Mouse (Mus musculus) heart, embryonic 13.5 days (tissue): ENCODE measurements around the gene D10Wsu102e. TPM values are rescaled to one million over a fixed set of nuclear protein-coding genes. Genes with fewer than 3 reads are reported as not detected.
A peak's percentile ranks its signal among the peaks of the same experiment; 100 is the strongest.

Experiments used
- ATAC-seq: fragments of 200-750 bp; cut with Nextera tagmentation; 2 replicates; pipeline ENCODE4 v1.8.0; 2017; ENCODE audit warnings: moderate TSS enrichment; ENCODE audit not compliant: insufficient number of reproducible peaks, low FRiP score, low TSS enrichment; ENCODE audit errors: extremely low read depth
- H3K27ac ChIP-seq: fragments of 300-500 bp; sonication (generic); replicated peaks from 2 replicates; pipeline ENCODE4 v1.5.1; 2015; ENCODE audit warnings: moderate library complexity, mild to moderate bottlenecking, inconsistent platforms
- H3K27me3 ChIP-seq: fragments of 300-500 bp; sonication (generic); replicated peaks from 2 replicates; pipeline ENCODE4 v1.6.1; 2015; ENCODE audit warnings: mild to moderate bottlenecking, inconsistent platforms
- H3K36me3 ChIP-seq: fragments of 300-500 bp; sonication (generic); 2 replicates; pipeline ENCODE4 v1.6.1; 2015; ENCODE audit warnings: mild to moderate bottlenecking, inconsistent platforms
- H3K4me1 ChIP-seq: fragments of 300-500 bp; sonication (generic); 2 replicates; pipeline ENCODE4 v1.6.1; 2015; ENCODE audit warnings: inconsistent platforms
- H3K4me2 ChIP-seq: fragments of 300-500 bp; sonication (generic); 2 replicates; pipeline ENCODE4 v1.6.1; 2015; ENCODE audit warnings: inconsistent platforms, mild to moderate bottlenecking, moderate library complexity
- H3K4me3 ChIP-seq: fragments of 300-500 bp; sonication (generic); 2 replicates; pipeline ENCODE4 v1.5.1; 2015; ENCODE audit warnings: moderate library complexity, mild to moderate bottlenecking, inconsistent platforms
- H3K9ac ChIP-seq: fragments of 300-500 bp; sonication (generic); 2 replicates; pipeline ENCODE4 v1.6.1; 2015; ENCODE audit warnings: inconsistent platforms, mild to moderate bottlenecking, moderate library complexity
- H3K9me3 ChIP-seq: fragments of 300-500 bp; sonication (generic); 2 replicates; pipeline ENCODE4 v1.6.1; 2016; ENCODE audit warnings: inconsistent platforms
- WGBS: fragments of 180-500 bp; shearing (Covaris S2); methylation state at CpG from one replicate; pipeline ENCODE4 v1.1.7; 2015; ENCODE audit warnings: mixed read lengths; 5-methylcytosine and 5-hydroxymethylcytosine counted together
- polyA plus RNA-seq: library from polyadenylated mRNA; unstranded; fragments of >200 nt; fragmentation: Nextera tagmentation; extraction: Ambion mirVana; gene quantifications from 2 replicates; pipeline ENCODE4 v1.2.1, GENCODE M21; 2015

D10Wsu102e gene
- polyA plus RNA-seq, result 0.39 and 0.40 TPM in 2 replicates

DNA sequence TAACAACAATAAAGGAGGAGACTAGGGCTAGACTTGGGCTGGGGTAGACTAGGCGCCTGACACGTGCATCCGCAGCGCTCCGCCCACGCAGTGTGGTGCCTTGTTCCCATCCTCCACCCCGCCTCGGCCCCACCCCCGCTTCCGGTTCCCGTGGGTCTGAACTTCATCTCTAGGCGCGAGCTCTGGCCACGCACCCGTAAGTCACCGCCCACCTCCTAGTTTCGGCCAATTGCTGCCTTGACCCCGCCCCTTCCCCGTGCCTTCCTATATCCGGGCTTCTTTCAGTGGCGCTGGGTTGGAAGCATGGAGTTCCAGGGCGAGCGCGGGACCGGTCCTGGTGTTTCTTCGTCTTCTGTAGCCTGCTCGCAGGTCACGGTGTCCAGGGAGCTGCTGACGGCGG lies at the start of gene D10Wsu102e:
Gene D10Wsu102e (plus strand): TSS at position 266 of the 400 bp plus-strand sequence.
- Histone ChIP-seq H3K9ac (peak within 1 kb of the TSS; percentile 94), H3K4me3 (peak within 1 kb of the TSS; percentile 93), H3K27ac (peak within 1 kb of the TSS; percentile 58), H3K27me3 (no peaks in the 10 kb centered on the region), H3K4me1 (peaks cover 34% of the 10 kb centered on the region), H3K4me2 (peak within 1 kb of the TSS; percentile 89), H3K9me3 (no peaks in the 10 kb centered on the region), H3K36me3 (peaks cover 26% of the 10 kb centered on the region)
- WGBS, result under 1% methylated on average over 30 of the region's 30 CpGs
- ATAC-seq, result peak; percentile 93

DNA sequence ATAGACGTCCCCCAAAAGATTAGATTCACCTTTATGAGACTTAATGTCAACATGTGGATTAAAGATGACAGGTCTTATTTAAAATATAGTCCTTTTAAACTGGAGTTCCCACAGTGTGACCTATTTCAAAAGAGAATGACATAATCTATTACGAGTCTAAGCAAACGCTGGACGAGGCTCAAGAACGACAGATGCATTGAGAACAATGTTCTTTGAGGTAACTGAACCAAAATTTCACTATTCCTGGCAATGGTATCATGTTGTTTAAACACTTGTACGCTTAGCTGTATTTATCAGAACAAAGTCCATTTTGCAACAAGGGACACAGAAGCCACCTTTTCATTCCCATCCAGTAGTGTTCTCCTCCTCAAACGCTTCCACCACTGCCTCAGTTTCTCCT lies 49.7 kb upstream of the D10Wsu102e start:
- Histone ChIP-seq H3K27ac (no peak overlapping the region), H3K4me2 (no peak overlapping the region), H3K4me3 (no peak overlapping the region), H3K9me3 (peaks cover 5% of the 10 kb centered on the region; the same call in 1 of the 2 replicates), H3K4me1 (no peaks in the 10 kb centered on the region), H3K36me3 (no peaks in the 10 kb centered on the region), H3K27me3 (no peaks in the 10 kb centered on the region), H3K9ac (no peak overlapping the region)
- 81% methylated on average over 7 of the region's 7 CpGs for WGBS
- ATAC-seq, result no peak

DNA sequence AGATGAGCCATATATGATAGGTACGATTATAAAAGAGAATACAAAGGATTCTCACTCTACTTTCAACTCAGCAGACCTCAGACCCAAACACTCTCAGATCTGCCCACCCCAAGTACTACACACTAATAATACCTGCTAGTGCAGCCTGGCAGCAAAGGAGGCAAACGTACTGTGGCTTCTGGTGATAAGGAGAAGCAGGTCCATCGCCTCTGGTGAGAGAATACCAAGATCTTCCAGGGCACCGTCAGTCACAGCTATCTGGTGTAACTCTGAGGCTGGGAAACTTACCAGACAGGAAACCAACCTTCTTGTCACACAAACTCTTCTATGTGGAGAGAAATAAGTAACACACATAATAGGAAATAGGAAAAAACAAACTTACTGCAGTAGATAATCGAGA lies 47.0 kb upstream of the D10Wsu102e start:
- 48% methylated on average over 5 of the region's 5 CpGs for WGBS
- H3K36me3 ChIP-seq, result no peaks in the 10 kb centered on the region
- H3K27ac ChIP-seq, result no peak overlapping the region
- H3K4me1 ChIP-seq, result no peaks in the 10 kb centered on the region
- H3K9ac ChIP-seq, result no peak overlapping the region
- H3K9me3 ChIP-seq, result peaks cover 5% of the 10 kb centered on the region; the same call in 1 of the 2 replicates
- H3K4me2 ChIP-seq, result no peak overlapping the region
- no peak for ATAC-seq
- no peak overlapping the region for H3K4me3 ChIP-seq
- H3K27me3 ChIP-seq, result no peaks in the 10 kb centered on the region

DNA sequence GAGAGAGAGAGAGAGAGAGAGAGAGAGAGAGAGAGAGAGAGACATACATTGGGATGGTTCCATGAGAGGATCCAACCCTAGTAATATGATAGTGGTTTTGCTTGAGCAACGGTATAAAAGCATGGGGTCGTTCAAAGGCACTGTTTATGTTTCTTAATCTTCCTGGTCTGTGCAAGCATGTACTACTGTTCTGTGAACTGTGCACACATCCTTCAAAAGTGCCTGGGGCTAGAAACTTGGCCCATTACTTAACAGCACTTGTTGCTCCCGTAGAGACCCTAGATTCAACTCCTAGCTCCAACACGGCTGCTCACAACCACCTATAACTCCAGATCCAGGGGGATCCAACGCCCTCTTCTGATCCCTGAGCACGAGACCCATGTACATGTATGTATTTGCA lies 39.6 kb upstream of the D10Wsu102e start:
- Histone ChIP-seq H3K4me2 (no peak overlapping the region), H3K9ac (no peak overlapping the region), H3K27ac (no peak overlapping the region), H3K4me1 (0 out of 2 replicates have a peak, but pooled peaks cover 3% of the 10 kb centered on the region), H3K36me3 (no peaks in the 10 kb centered on the region), H3K27me3 (no peaks in the 10 kb centered on the region), H3K4me3 (no peak overlapping the region), H3K9me3 (no peaks in the 10 kb centered on the region)
- no peak for ATAC-seq
- 75% methylated on average over 6 of the region's 6 CpGs for WGBS

DNA sequence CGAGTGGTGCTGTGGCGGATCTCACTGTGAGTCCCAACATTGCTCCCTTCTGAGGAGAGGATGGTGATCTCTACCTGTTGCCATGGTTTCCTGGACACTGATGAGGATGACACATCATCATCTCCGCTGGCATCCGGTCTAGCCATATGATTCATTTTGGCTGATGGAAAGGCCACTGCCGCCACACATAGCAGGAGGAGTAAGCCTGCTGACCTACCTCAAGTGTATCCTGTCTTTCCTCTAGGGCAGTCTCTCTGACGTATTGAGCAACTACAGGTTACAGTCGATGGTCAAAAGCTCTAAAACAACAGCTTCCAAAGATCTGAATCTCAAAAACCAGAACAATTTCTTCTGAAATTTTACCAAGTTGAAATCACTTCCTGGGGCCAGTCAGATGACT lies 39.2 kb upstream of the D10Wsu102e start:
- Histone ChIP-seq H3K27me3 (no peaks in the 10 kb centered on the region), H3K9me3 (no peaks in the 10 kb centered on the region), H3K9ac (no peak overlapping the region), H3K4me1 (0 out of 2 replicates have a peak, but pooled peaks cover 3% of the 10 kb centered on the region), H3K4me2 (no peak overlapping the region), H3K27ac (no peak overlapping the region), H3K36me3 (no peaks in the 10 kb centered on the region), H3K4me3 (no peak overlapping the region)
- ATAC-seq, result no peak
- 87% methylated on average over 7 of the region's 7 CpGs for WGBS

DNA sequence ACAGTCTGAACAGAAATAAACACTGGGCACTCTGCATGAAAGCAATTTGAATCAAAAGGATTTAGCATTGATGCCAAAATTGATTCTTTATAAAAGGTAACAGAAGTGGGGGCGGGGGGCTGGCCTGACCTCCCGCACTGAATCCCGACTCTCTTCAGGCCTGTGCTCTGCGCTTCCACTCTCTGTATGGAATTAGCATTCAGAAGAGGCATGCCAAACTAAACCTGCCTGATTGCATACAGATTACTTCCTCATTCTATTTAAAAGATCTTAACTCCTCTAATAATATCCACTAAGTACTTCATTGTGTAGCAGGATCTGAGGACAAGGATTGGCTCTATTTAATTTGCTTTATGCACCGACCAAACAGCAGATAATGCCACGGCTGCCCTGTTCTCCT lies 38.5 kb upstream of the D10Wsu102e start:
- no peak overlapping the region for H3K27ac ChIP-seq
- no peak overlapping the region for H3K4me2 ChIP-seq
- no peak overlapping the region for H3K9ac ChIP-seq
- 0 out of 2 replicates have a peak, but pooled peaks cover 3% of the 10 kb centered on the region for H3K4me1 ChIP-seq
- H3K9me3 ChIP-seq, result no peaks in the 10 kb centered on the region
- no peaks in the 10 kb centered on the region for H3K27me3 ChIP-seq
- no peak overlapping the region for H3K4me3 ChIP-seq
- ATAC-seq, result no peak
- no peaks in the 10 kb centered on the region for H3K36me3 ChIP-seq
- 77% methylated on average over 6 of the region's 6 CpGs for WGBS

DNA sequence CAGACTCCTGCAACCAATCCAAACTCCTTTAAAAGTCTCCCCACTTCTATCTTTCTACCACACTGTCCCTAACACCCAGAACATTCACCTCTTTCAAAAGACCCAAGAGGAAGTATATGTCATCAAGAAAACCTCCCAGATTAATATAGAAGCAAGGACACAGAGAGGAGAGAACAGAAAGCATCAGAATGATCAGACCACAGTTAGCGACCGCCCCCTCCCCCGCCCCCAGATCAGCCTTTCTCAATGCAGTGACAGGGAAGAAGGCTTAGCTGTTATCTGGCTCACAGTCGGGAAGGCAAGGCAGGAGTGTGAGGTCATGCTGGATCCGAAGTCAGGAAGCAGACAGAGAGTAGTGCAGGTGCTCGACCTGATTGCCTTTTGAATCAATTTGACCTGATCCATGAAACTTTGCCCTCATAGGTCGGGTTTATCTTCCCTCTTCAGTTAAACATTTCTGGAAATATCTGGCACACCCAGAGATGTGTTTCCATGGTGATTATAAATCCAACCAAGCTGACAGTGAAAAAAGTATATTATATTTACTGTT lies 37.4 kb upstream of the D10Wsu102e start:
- 0 out of 2 replicates have a peak, but pooled peaks cover 3% of the 10 kb centered on the region for H3K4me1 ChIP-seq
- no peak for ATAC-seq
- 21% methylated on average over 7 of the region's 7 CpGs for WGBS
- H3K27me3 ChIP-seq, result no peaks in the 10 kb centered on the region
- no peak overlapping the region for H3K4me3 ChIP-seq
- no peak overlapping the region for H3K9ac ChIP-seq
- H3K4me2 ChIP-seq, result no peak overlapping the region
- no peak overlapping the region for H3K27ac ChIP-seq
- H3K36me3 ChIP-seq, result no peaks in the 10 kb centered on the region
- H3K9me3 ChIP-seq, result no peaks in the 10 kb centered on the region

DNA sequence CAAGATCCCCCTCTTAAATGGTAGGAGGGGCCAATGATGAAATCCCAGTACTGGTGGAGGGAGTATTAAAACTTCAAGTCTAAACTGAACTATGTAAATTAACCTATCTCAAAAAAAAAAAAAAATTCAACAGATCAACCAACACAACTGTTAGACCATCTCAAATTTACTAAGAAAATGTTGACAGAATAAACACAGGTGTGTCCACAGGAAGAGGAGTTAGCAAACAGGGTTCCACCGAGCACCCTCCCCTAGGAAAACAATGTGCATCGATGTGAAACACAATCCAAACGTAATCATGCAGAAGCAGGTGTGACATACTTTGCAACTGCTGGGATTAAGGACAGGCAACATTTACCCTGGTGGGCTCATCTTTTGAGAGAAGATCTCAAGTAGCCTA lies 35.1 kb upstream of the D10Wsu102e start:
- 80% methylated on average over 3 of the region's 3 CpGs for WGBS
- H3K9me3 ChIP-seq, result no peaks in the 10 kb centered on the region
- no peaks in the 10 kb centered on the region for H3K36me3 ChIP-seq
- no peak for ATAC-seq
- H3K9ac ChIP-seq, result no peak overlapping the region
- no peak overlapping the region for H3K27ac ChIP-seq
- H3K4me1 ChIP-seq, result 0 out of 2 replicates have a peak, but pooled peaks cover 3% of the 10 kb centered on the region
- H3K27me3 ChIP-seq, result no peaks in the 10 kb centered on the region
- H3K4me2 ChIP-seq, result no peak overlapping the region
- H3K4me3 ChIP-seq, result no peak overlapping the region

DNA sequence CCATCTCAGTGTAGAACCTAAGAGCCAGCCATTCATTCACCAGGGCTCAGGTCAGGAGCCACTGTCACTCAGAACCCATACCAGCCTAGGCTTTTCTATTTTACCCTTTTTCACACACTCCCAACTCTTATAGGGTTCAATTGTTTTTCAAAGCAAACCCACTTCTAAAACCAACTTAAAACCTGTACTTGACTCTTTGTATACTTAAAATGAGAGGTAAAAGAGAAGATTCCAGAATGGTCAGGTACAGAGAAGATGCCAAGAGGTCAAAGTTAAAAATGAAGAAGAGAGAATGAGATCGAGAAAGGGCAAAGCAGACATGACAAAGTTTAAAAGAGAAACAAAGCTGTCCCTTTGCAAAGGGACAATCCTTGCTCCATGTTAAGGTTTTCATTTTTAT lies 34.1 kb upstream of the D10Wsu102e start:
- H3K27ac ChIP-seq, result no peak overlapping the region
- no peak overlapping the region for H3K4me3 ChIP-seq
- no peaks in the 10 kb centered on the region for H3K9me3 ChIP-seq
- 88% methylated on average over 1 of the region's 1 CpGs for WGBS
- no peak for ATAC-seq
- H3K36me3 ChIP-seq, result no peaks in the 10 kb centered on the region
- H3K27me3 ChIP-seq, result no peaks in the 10 kb centered on the region
- H3K4me1 ChIP-seq, result 0 out of 2 replicates have a peak, but pooled peaks cover 3% of the 10 kb centered on the region
- no peak overlapping the region for H3K9ac ChIP-seq
- H3K4me2 ChIP-seq, result no peak overlapping the region

DNA sequence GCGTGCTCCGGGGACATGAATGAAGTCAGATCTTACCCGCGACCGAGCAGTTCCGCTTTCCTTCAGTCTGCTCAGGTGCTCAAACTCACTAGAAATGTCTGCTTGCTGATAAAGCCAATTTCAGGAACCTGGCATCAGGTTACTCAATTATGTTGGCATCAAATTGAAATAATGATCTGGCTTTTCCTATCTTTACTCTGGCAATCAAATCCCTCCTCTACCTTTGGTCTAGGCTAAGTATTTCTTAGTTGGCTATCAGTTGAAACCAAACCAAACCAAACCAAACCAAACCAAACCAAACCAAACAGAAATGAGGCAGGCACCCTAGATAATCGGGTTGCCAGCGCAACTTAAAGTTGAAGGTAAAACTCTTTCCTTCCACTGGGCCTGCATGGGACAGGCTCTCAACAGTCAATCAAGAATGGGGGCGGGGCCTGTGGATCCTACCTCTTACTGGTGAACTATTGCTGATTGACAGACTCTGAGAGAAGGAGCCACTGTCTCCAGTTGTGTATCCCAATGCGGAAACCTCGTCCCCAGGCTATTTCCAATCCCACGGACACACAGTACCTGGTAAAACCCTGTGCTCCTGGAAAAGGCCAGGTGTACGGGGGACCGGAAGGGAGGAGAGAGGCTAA lies 33.3 kb upstream of the D10Wsu102e start:
- H3K27me3 ChIP-seq, result no peaks in the 10 kb centered on the region
- H3K4me1 ChIP-seq, result 0 out of 2 replicates have a peak, but pooled peaks cover 3% of the 10 kb centered on the region
- no peaks in the 10 kb centered on the region for H3K9me3 ChIP-seq
- no peaks in the 10 kb centered on the region for H3K36me3 ChIP-seq
- ATAC-seq, result no peak
- WGBS, result 83% methylated on average over 14 of the region's 14 CpGs
- H3K4me2 ChIP-seq, result no peak overlapping the region
- no peak overlapping the region for H3K27ac ChIP-seq
- no peak overlapping the region for H3K4me3 ChIP-seq
- H3K9ac ChIP-seq, result no peak overlapping the region

DNA sequence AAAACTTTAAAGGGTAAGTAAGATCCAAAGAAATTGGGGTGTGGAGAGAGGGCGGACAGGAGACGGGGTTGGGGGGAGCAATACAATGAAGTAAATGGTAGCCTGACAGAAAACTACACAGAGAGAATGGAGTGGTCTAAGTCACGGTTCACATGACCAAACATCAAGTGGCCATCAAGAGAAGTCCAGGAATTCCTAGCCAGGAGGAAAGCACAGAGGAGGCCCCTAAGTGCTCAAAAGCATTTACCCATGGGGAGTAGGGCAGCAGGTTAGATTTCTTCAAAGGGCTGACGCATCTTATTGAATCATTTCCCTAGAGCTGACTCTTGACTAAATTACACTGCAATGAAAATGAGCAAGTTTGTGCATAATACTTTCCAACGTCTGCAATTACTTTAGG lies 31.2 kb upstream of the D10Wsu102e start:
- H3K4me2 ChIP-seq, result no peak overlapping the region
- no peaks in the 10 kb centered on the region for H3K9me3 ChIP-seq
- H3K4me1 ChIP-seq, result no peaks in the 10 kb centered on the region
- no peak for ATAC-seq
- H3K9ac ChIP-seq, result no peak overlapping the region
- H3K27ac ChIP-seq, result no peak overlapping the region
- no peaks in the 10 kb centered on the region for H3K36me3 ChIP-seq
- WGBS, result 71% methylated on average over 5 of the region's 5 CpGs
- peaks cover 11% of the 10 kb centered on the region for H3K27me3 ChIP-seq
- H3K4me3 ChIP-seq, result no peak overlapping the region

DNA sequence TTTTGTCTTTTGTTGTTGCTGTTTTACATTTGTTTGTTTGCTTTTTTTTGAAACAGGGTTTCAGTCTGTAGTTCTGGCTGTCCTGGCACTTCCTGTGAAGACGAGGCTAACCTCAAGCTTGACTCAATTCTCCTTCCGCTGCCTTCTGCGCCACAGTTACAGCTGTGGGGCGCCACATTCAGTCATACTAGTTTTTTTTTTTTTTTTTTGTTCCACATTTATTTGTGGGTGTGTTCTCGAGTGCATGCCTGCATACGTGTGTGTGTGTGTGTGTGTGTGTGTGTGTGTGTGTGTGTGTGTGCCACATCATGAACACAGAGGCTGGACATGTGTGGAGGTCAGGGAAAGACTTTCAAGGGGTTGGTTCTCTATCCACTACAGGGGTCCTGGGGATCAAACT lies 29.7 kb upstream of the D10Wsu102e start:
- WGBS, result 80% methylated on average over 6 of the region's 6 CpGs
- Histone ChIP-seq H3K4me1 (no peaks in the 10 kb centered on the region), H3K4me3 (no peak overlapping the region), H3K9me3 (no peaks in the 10 kb centered on the region), H3K27ac (no peak overlapping the region), H3K36me3 (no peaks in the 10 kb centered on the region), H3K4me2 (no peak overlapping the region), H3K9ac (no peak overlapping the region), H3K27me3 (peaks cover 27% of the 10 kb centered on the region)
- ATAC-seq, result no peak
